In the genomic region with DNA sequence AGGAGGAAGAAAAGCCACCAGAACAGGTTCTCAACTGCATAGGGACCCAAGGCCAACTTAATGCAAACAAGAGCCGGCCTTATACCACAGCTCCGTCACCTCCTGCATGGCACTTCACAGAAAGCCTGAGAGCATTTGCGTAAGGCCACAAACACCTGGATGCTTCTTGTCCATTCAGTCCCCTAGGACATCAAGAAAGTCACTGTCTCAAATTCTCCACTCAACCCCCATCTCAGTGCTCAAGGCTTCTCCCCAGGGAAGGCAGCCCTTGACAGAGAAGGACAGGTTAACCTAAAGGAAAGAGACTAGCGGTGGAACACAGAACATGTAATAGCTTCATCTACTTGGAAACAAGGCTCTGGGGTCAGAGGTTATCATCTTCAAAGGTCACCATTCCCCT, we compare ENCODE assay signal across 22 mouse cellular contexts. TPM values are rescaled to one million over a fixed set of nuclear protein-coding genes. Genes with fewer than 3 reads are reported as not detected.
"Had no signal": no experiment of that assay in that cellular context is flagged by ENCODE, and none has a peak within 500 bp of the region (broad histone marks: within the 10 kb centered on the region; RNA-seq: fewer than 3 reads in every experiment).

No protein-coding gene starts in this region.

- H3K4me3 ChIP-seq: lung, embryonic 15.5 days; midbrain, embryonic 10.5 days; midbrain, embryonic 12.5 days; myocyte; neural tube, embryonic 13.5 days; neural tube, embryonic 15.5 days; stomach, embryonic 15.5 days had no signal

- H3K9me3 ChIP-seq: lung, embryonic 15.5 days; midbrain, embryonic 10.5 days; midbrain, embryonic 12.5 days; neural tube, embryonic 13.5 days; neural tube, embryonic 15.5 days; stomach, embryonic 15.5 days had no signal

- H3K36me3 ChIP-seq: lung, embryonic 15.5 days; midbrain, embryonic 10.5 days; midbrain, embryonic 12.5 days; neural tube, embryonic 13.5 days; neural tube, embryonic 15.5 days; stomach, embryonic 15.5 days had no signal

- H3K4me2 ChIP-seq: lung, embryonic 15.5 days; midbrain, embryonic 12.5 days; neural tube, embryonic 13.5 days; neural tube, embryonic 15.5 days; stomach, embryonic 15.5 days had no signal

- H3K27ac ChIP-seq: liver, embryonic 14.5 days; lung, embryonic 15.5 days; midbrain, embryonic 10.5 days; midbrain, embryonic 12.5 days; neural tube, embryonic 13.5 days; neural tube, embryonic 15.5 days; stomach, embryonic 15.5 days; stomach, postnatal 0 days had no signal

- H3K4me1 ChIP-seq: lung, embryonic 15.5 days; midbrain, embryonic 12.5 days; stomach, embryonic 15.5 days had no signal

- H3K9ac ChIP-seq: liver, embryonic 14.5 days; lung, embryonic 15.5 days; midbrain, embryonic 12.5 days; neural tube, embryonic 13.5 days; neural tube, embryonic 15.5 days; stomach, embryonic 15.5 days had no signal

- DNase-seq: lung, adult 18-20 months; lung, postnatal 4 days; midbrain, embryonic 14.5 days; retina, postnatal 1 day; right cerebral cortex, adult 18-20 months; right cerebral cortex, postnatal 25 days; right cerebral cortex, postnatal 4 days; spleen, adult 18-20 months; thymus, adult 2 months; thymus, postnatal 25 days; thymus, postnatal 4 days had no signal

- H3K27me3 ChIP-seq: neural tube, embryonic 15.5 days had no signal

RNA-seq across cellular contexts. Expression of a gene that starts 32.5 kb away (rescaled TPM):
- total RNA-seq: megakaryocyte-erythroid progenitor cell, adult 5-6 weeks had no signal
- polyA plus RNA-seq: neural tube, embryonic 13.5 days; neural tube, embryonic 15.5 days had no signal

RNA-seq across cellular contexts. Expression of a gene that starts 56.5 kb away (rescaled TPM):
- total RNA-seq: megakaryocyte, adult 5-6 weeks; megakaryocyte-erythroid progenitor cell, adult 5-6 weeks had no signal
